Mouse (Mus musculus) liver, embryonic 14.5 days (tissue): Measurements from ENCODE around the gene BC034090.

Source experiments
- CTCF ChIP-seq: IDR thresholded peaks from 2 replicates; pipeline ENCODE4 v1.5.1; 2016; ENCODE audit warnings: antibody characterized with exemption, low read depth, control low read depth
- EP300 ChIP-seq: IDR thresholded peaks from 2 replicates; pipeline ENCODE4 v1.6.1; 2016; ENCODE audit warnings: antibody characterized with exemption, low read depth

GRCm38 (mm10) chr1:155289411-155289810 is 45.2 kb upstream of the BC034090 start:
- TF ChIP-seq CTCF (no peak), EP300 (no peak)
